Mouse (Mus musculus): ENCODE data around the gene Bola3.

GRCm38 (mm10) chr6:83370316-83370965 is 21.5 kb downstream of the Bola3 start:
- TF ChIP-seq CTCF (IDR thresholded peaks at IDR 0.05; ENCODE audit: low read depth), result no peak
- TF ChIP-seq EP300 (optimal IDR thresholded peaks at IDR 0.05), result no peak
